Mouse (Mus musculus): Measurements from ENCODE around the gene Ybx3. TPM values are rescaled to one million over a fixed set of nuclear protein-coding genes. Genes with fewer than 3 reads are reported as not detected.

Ybx3 gene
- polyA plus RNA-seq, 1 experiment from 2014 or later, result 90.2 TPM

DNA sequence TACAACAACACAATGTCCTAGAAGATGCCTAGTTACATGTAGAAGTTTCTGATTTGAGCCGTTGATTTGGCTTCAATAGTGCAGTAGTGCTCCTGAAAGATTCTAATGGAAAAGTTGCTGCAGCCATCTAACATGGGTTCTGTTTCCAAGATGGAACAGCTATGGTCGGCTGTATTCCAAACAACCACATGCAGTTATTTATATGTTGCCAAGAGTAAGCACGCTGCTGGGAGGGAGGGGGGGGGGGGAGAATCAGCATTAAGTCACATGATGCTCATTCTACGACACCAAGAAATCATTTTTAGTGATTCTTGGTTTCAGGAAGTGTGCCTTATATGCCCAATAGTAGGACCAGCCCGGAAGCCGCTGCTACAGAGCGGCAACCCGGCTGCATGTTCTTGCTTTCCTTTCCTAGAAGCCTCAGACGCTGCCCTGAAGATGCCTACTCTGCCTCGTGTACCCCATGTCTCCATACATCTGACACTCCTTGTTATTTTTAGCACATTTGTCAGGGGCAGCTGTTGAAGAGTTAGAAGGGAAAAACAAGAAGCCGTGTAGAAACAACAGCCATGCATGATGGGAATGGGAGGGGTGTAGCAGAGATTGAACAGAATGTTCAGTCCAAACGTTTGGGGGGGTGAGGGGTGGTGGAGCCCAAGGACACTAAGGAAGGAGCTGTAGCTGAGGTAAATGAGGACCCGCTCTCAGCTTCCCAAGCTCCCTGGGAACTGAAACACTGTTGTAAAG lies 13.5 kb downstream of the Ybx3 start:
- ATAC-seq (ENCODE audit: low read depth) (no peak), DNase-seq (ENCODE audit: low spot score) (peak; percentile 17)
- WGBS, result 91% methylated on average over 13 of the region's 13 CpGs
- no peak overlapping the region for H3K27ac ChIP-seq (replicated peaks; ENCODE audit: low read depth, low read length)
- no peaks in the 10 kb centered on the region for H3K27me3 ChIP-seq (replicated peaks; ENCODE audit: control insufficient read depth, insufficient read depth, low read length)
- H3K9me3 ChIP-seq (ENCODE audit: control insufficient read depth, low read length), result no peaks in the 10 kb centered on the region
- H3K36me3 ChIP-seq (ENCODE audit: control insufficient read depth, insufficient read depth, low read length), result peaks cover 78% of the 10 kb centered on the region
- no peaks in the 10 kb centered on the region for H3K4me1 ChIP-seq (ENCODE audit: control insufficient read depth, insufficient read depth, low read length)
- H3K4me2 ChIP-seq (ENCODE audit: low read depth, low read length), result no peak overlapping the region
- no peak overlapping the region for H3K9ac ChIP-seq (ENCODE audit: low read depth, low read length)
- no peak overlapping the region for H3K4me3 ChIP-seq (ENCODE audit: low read depth, low read length)

DNA sequence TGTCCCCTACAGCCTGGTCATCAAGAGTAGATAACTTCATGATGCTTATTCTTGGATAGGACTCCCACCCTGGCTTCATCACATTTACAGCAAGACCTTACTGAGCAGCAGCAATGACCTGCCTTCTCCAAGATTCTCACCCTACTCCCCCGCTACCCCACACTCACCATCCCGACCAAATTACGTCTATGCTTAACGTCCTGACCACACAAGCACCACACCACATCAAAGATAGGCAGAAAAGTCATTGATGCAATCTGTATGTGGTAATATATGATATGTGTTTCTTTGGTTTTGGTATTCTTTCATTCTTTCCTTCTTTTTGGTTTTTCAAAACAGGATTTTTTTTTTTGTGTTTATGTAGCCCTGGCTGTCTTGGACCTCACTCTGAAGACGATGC lies 15.1 kb downstream of the Ybx3 start:
- 85% methylated on average over 5 of the region's 5 CpGs for WGBS
- H3K9me3 ChIP-seq (ENCODE audit: control insufficient read depth, low read length), result no peaks in the 10 kb centered on the region
- no peak overlapping the region for H3K27ac ChIP-seq (replicated peaks; ENCODE audit: low read depth, low read length)
- no peak for DNase-seq (ENCODE audit: low spot score)
- H3K27me3 ChIP-seq (replicated peaks; ENCODE audit: control insufficient read depth, insufficient read depth, low read length), result no peaks in the 10 kb centered on the region
- H3K4me3 ChIP-seq (ENCODE audit: low read depth, low read length), result no peak overlapping the region
- H3K4me1 ChIP-seq (ENCODE audit: control insufficient read depth, insufficient read depth, low read length), result no peaks in the 10 kb centered on the region
- no peak for ATAC-seq (ENCODE audit: low read depth)
- no peak overlapping the region for H3K9ac ChIP-seq (ENCODE audit: low read depth, low read length)
- H3K4me2 ChIP-seq (ENCODE audit: low read depth, low read length), result no peak overlapping the region
- peaks cover 79% of the 10 kb centered on the region for H3K36me3 ChIP-seq (ENCODE audit: control insufficient read depth, insufficient read depth, low read length)

DNA sequence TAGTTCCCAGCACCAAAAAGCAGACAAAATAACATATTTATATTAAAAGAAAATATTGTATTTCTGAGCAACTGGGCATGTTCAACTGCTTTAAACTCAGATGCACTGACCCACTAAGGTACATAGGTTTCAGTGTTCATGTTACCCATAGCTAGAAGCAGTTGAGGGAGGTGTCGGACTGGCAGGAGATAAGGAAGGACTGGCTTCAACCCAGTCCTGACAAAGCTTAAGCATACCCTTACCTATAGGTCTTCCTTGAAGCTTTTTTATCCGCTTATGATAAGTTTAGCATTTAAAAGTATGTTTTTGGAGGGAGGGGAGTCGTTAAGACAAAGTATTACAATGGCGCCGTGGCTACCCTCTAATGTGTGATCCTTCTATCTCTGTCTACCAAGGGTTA lies 17.5 kb downstream of the Ybx3 start:
- H3K9ac ChIP-seq (ENCODE audit: low read depth, low read length), result no peak overlapping the region
- H3K27me3 ChIP-seq (replicated peaks; ENCODE audit: control insufficient read depth, insufficient read depth, low read length), result no peaks in the 10 kb centered on the region
- H3K27ac ChIP-seq (replicated peaks; ENCODE audit: low read depth, low read length), result no peak overlapping the region
- no peaks in the 10 kb centered on the region for H3K4me1 ChIP-seq (ENCODE audit: control insufficient read depth, insufficient read depth, low read length)
- H3K36me3 ChIP-seq (ENCODE audit: control insufficient read depth, insufficient read depth, low read length), result peaks cover 82% of the 10 kb centered on the region
- no peak for ATAC-seq (ENCODE audit: low read depth)
- H3K4me3 ChIP-seq (ENCODE audit: low read depth, low read length), result no peak overlapping the region
- DNase-seq (ENCODE audit: low spot score), result no peak
- H3K4me2 ChIP-seq (ENCODE audit: low read depth, low read length), result no peak overlapping the region
- WGBS, result 99% methylated on average over 5 of the region's 5 CpGs
- no peaks in the 10 kb centered on the region for H3K9me3 ChIP-seq (ENCODE audit: control insufficient read depth, low read length)

DNA sequence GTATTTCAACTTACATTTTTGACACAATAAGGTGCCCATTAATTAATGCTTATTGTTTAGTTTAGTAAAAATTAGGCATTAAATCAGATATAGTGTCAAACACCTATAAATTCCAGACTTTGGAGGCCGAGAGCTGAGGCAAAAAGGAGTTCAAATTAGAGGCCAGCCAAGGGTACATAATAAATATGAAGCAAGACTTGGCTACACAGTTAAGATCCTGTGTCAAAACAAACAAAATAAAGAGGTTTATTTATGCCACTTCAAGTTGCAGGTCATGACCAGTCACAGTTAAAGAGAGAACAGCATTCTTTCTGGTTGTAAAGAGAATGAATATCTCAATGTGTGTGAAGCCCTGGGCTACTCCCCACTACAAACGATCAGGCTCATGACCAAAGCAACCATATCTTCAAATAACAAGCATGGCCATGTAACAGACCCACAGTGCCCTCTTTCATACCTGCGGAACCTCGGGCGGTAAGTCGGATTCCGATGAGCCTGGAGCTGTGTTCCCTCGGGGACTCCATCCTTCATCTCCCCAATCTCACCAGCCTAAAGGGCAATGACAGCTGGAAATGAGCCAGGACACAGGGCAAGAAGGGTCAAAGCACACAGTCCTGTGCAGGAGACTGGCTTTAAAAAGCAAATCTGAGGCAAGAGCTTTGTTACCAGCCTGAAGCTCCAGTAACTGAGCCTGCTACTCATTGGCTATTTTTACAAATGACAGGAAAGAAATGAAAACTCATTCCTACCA lies 18.2 kb downstream of the Ybx3 start:
- Histone ChIP-seq H3K4me2 (ENCODE audit: low read depth, low read length) (no peak overlapping the region), H3K4me1 (ENCODE audit: control insufficient read depth, insufficient read depth, low read length) (no peaks in the 10 kb centered on the region), H3K9ac (ENCODE audit: low read depth, low read length) (no peak overlapping the region), H3K27ac (replicated peaks; ENCODE audit: low read depth, low read length) (no peak overlapping the region), H3K4me3 (ENCODE audit: low read depth, low read length) (no peak overlapping the region), H3K9me3 (ENCODE audit: control insufficient read depth, low read length) (no peaks in the 10 kb centered on the region), H3K27me3 (replicated peaks; ENCODE audit: control insufficient read depth, insufficient read depth, low read length) (no peaks in the 10 kb centered on the region), H3K36me3 (ENCODE audit: control insufficient read depth, insufficient read depth, low read length) (peaks cover 83% of the 10 kb centered on the region)
- WGBS, result 71% methylated on average over 8 of the region's 8 CpGs
- ATAC-seq (ENCODE audit: low read depth), result no peak
- DNase-seq (ENCODE audit: low spot score), result no peak

DNA sequence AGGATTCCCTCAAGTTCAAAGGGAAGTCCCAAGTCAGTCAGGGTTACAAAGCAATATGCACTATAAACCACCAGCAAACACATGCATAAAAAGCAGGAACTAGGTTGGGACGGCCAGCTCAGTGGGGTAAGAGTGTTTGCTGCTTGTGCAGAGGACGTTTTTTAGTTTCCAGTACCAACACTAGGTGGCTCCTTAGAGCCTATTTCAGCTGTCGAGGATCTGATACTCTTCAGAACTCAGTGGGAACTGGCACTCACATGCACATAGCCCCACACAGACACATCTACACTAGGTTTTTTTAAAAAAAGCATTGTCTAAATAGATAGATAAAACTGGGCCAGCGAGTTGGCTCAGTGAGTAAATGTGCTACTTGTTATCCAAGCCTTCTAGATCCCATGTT lies 21.2 kb downstream of the Ybx3 start:
- no peaks in the 10 kb centered on the region for H3K4me1 ChIP-seq (ENCODE audit: control insufficient read depth, insufficient read depth, low read length)
- H3K27me3 ChIP-seq (replicated peaks; ENCODE audit: control insufficient read depth, insufficient read depth, low read length), result no peaks in the 10 kb centered on the region
- no peak overlapping the region for H3K27ac ChIP-seq (replicated peaks; ENCODE audit: low read depth, low read length)
- H3K4me2 ChIP-seq (ENCODE audit: low read depth, low read length), result no peak overlapping the region
- H3K4me3 ChIP-seq (ENCODE audit: low read depth, low read length), result no peak overlapping the region
- H3K36me3 ChIP-seq (ENCODE audit: control insufficient read depth, insufficient read depth, low read length), result peaks cover 80% of the 10 kb centered on the region
- H3K9ac ChIP-seq (ENCODE audit: low read depth, low read length), result no peak overlapping the region
- DNase-seq (ENCODE audit: low spot score) (peak; percentile 57), ATAC-seq (ENCODE audit: low read depth) (no peak; the same call in 1 of the 2 replicates)
- H3K9me3 ChIP-seq (ENCODE audit: control insufficient read depth, low read length), result no peaks in the 10 kb centered on the region
- 46% methylated on average over 4 of the region's 4 CpGs for WGBS

DNA sequence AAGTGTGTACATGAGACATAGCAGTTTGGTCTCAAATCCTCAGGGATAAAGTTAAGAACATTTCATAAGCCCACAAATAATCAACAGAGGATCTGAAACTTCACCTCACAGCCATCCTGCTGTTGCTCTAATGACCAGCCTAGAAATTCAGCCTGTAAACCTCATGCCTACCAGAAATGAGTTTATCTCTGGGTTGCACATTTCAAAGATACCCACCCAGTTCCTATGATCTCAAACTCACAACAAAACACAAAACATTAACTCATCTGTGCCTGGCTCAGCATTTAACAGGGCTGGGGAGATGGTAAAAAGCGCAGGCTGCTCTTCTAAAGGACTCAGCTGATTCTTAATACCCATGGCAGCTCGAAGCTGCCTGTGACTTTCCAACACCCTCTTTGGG lies 23.9 kb downstream of the Ybx3 start:
- Histone ChIP-seq H3K9me3 (ENCODE audit: control insufficient read depth, low read length) (no peaks in the 10 kb centered on the region), H3K36me3 (ENCODE audit: control insufficient read depth, insufficient read depth, low read length) (peaks cover 59% of the 10 kb centered on the region), H3K4me1 (ENCODE audit: control insufficient read depth, insufficient read depth, low read length) (no peaks in the 10 kb centered on the region), H3K4me3 (ENCODE audit: low read depth, low read length) (no peak overlapping the region), H3K4me2 (ENCODE audit: low read depth, low read length) (no peak overlapping the region), H3K27me3 (replicated peaks; ENCODE audit: control insufficient read depth, insufficient read depth, low read length) (no peaks in the 10 kb centered on the region), H3K9ac (ENCODE audit: low read depth, low read length) (no peak overlapping the region), H3K27ac (replicated peaks; ENCODE audit: low read depth, low read length) (no peak overlapping the region)
- ATAC-seq (ENCODE audit: low read depth), result no peak
- WGBS, result 93% methylated on average over 2 of the region's 2 CpGs
- no peak for DNase-seq (ENCODE audit: low spot score)

DNA sequence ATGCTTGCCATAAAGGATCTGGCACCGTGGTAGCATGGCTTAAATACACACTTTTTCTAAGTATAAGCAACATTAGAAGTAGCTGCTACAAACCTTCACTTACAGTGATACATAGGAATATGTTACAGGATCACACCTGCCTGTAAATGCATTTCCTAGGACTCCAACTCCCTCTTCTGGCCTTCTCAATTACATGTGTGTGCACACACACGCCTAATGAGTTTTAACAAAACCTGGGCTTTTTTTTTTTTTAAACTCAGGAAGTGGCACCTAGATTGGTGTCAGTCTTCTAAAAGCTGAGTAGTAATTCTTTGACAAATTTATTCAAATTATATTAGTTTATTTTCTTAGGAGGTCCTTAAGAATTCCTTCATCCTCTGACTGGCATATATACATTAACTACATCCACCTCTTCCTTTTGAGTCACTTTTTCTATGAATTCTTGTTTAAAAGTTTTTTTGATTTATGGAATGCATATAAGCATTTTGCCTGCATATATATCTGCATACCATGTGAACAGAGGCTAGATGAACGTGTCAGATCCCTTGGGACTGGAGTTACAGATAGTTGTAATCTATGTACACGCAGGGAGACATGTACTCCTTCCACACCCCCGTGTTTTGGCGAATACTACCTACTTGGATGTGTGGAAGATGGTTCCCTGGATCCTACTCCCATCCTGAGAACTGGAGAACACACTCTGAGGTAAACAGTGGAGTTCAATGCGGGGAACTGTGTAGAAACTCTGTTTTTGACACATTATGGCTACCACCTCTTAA lies 25.1 kb downstream of the Ybx3 start:
- H3K4me1 ChIP-seq (ENCODE audit: control insufficient read depth, insufficient read depth, low read length), result no peaks in the 10 kb centered on the region
- H3K4me3 ChIP-seq (ENCODE audit: low read depth, low read length), result no peak overlapping the region
- WGBS, result 79% methylated on average over 7 of the region's 7 CpGs
- no peak overlapping the region for H3K4me2 ChIP-seq (ENCODE audit: low read depth, low read length)
- H3K27me3 ChIP-seq (replicated peaks; ENCODE audit: control insufficient read depth, insufficient read depth, low read length), result no peaks in the 10 kb centered on the region
- peaks cover 47% of the 10 kb centered on the region for H3K36me3 ChIP-seq (ENCODE audit: control insufficient read depth, insufficient read depth, low read length)
- H3K27ac ChIP-seq (replicated peaks; ENCODE audit: low read depth, low read length), result no peak overlapping the region
- H3K9ac ChIP-seq (ENCODE audit: low read depth, low read length), result no peak overlapping the region
- DNase-seq (ENCODE audit: low spot score) (no peak), ATAC-seq (ENCODE audit: low read depth) (no peak)
- no peaks in the 10 kb centered on the region for H3K9me3 ChIP-seq (ENCODE audit: control insufficient read depth, low read length)

DNA sequence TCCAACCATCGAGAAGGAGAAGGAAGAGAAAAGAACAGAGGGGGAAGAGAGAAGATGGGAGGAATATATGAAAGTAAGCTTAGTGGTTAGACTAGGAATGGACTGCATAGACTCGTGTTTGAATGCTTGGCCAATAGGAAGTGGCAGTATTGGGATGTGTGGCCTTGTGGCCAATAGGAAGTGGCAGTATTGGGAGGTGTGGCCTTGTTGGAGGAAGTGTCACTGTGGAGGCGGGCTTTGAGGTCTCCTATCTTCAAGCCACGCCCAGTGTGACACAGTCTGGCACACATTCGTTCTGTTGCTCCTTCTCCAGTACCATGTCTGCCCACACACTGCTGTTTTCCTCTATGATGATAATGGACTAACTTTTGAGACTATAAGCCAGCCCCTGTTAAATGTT lies 27.6 kb downstream of the Ybx3 start:
- no peak for DNase-seq (ENCODE audit: low spot score)

More for the DNA sequence above, 27.6 kb downstream of the Ybx3 start:
- H3K4me3 ChIP-seq (ENCODE audit: low read depth, low read length), result no peak overlapping the region
- peaks cover 23% of the 10 kb centered on the region for H3K36me3 ChIP-seq (ENCODE audit: control insufficient read depth, insufficient read depth, low read length)
- H3K27ac ChIP-seq (replicated peaks; ENCODE audit: low read depth, low read length), result no peak overlapping the region
- no peaks in the 10 kb centered on the region for H3K4me1 ChIP-seq (ENCODE audit: control insufficient read depth, insufficient read depth, low read length)
- no peak for ATAC-seq (ENCODE audit: low read depth)
- no peak overlapping the region for H3K4me2 ChIP-seq (ENCODE audit: low read depth, low read length)
- 82% methylated on average over 5 of the region's 5 CpGs for WGBS
- H3K27me3 ChIP-seq (replicated peaks; ENCODE audit: control insufficient read depth, insufficient read depth, low read length), result no peaks in the 10 kb centered on the region
- H3K9ac ChIP-seq (ENCODE audit: low read depth, low read length), result no peak overlapping the region
- H3K9me3 ChIP-seq (ENCODE audit: control insufficient read depth, low read length), result no peaks in the 10 kb centered on the region

All from embryonic facial prominence, embryonic 14.5 days (tissue).